Mouse (Mus musculus) ovary, postnatal 14 days (tissue): ENCODE measurements at regions not wholly inside any gene's neighbourhood (a gene's known extent, or its start where the extent isn't known, plus 50 kb on each side); places are given as distances from the start of the nearest gene placed in this dataset.

Experiments used
- DNase-seq: peaks from one replicate; pipeline ENCODE4 v3.0.0; 2022; ENCODE audit warnings: low spot score

- no peak for DNase-seq
Measured at GRCm38 (mm10) chr5:102287131-102287530, 194.1 kb upstream of the Arhgap24 start.

DNA sequence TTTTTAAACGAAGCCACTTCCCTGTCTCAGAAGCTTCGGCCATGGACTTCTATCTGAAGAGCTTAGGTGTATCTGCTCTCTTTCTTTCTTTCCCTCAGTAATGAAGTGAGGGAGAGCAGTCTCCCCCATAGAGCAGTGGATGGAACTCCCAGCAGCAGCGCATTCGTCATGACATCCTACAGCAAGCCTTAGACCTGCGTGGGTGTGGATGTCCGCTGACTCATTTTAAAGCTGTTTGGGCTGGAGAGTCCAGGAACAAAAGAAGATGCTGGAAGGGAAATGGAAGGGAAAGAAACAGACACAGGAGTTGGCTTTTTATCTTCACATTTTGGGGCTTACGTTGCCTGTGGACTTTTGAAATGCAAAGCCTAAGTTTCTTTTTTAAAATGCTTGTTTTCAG is 190.3 kb upstream of the Arhgap24 start:
- no peak for DNase-seq

- no peak for DNase-seq
Measured at GRCm38 (mm10) chr5:102295564-102295963, 185.6 kb upstream of the Arhgap24 start.

- no peak for DNase-seq
Measured at GRCm38 (mm10) chr5:102306309-102306708, 174.9 kb upstream of the Arhgap24 start.

DNA sequence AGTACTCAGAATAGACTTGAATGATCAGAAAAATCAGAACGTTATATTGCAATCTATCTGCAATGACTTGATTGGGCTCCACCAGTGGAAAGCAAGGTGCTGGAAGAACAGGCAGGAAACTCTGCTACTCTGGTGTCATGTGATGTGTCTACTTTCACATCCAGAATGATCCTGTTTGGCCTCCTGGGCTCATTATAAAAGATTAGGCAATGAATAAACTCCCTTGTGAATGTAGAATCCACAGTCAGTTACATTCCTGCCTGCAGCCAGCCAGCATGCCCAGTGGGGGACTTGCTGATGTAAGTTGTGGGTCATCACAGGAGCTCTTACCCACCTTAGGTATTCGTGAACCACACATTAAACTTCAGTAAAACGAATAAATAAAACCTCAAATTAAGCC is 174.5 kb upstream of the Arhgap24 start:
- no peak for DNase-seq

GRCm38 (mm10) chr5:102311570-102311969 is 169.6 kb upstream of the Arhgap24 start:
- DNase-seq = no peak

- DNase-seq = no peak
Measured at GRCm38 (mm10) chr5:102328197-102328784, 152.9 kb upstream of the Arhgap24 start.

DNA sequence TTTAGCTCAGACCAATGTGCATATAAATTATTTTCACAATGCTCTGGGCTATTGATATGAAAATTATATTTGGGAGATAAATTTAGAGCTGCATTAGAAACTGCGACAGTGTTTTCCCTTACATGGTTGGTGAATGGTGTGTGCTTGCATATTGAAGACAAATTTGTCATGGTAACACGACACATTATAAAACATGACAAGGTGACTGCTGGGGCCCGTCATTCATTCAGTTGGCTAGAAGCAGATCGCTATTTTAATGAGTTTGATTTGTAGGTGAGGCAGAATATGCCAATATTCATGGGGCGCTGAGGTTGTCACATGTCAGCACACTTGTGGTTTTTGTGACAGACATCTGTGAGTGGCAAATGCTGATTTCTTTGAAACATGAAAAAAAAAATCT is 147.3 kb upstream of the Arhgap24 start:
- no peak for DNase-seq

DNA sequence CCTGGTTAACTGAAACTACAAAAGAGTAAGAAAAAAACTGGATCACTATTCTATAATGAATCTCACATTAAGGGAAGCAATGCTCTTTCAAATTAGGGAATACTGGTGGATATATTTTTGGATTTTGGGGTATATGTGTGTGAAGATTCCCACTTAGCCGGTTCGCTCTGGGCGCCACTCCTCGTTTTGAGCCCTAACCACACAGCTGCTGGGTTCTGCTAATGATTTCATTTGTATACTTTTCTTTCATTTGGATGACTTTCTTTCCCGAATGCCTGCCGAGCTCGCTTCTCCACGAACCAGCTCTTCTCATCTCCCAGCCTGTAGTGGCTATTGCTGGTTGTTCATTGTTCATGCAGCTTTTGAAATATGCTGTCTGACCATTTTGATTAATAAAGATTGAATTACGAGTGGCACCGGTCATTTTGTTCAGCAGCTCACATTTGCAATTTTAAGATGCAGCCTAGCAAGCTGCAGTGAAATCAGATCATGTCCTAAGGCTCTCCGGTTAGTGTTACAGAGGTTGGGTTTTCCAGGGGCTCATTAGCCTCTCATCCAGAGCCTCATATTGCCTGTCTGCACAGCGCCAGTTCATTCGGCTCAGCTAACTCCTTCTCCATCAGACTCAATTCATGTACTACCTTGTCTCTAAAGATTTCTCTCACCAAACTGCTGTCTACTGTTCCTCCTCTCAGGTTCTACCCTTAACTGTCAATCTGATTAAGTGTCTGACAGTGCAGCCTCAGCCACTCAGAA is 146.6 kb upstream of the Arhgap24 start:
- no peak for DNase-seq

DNA sequence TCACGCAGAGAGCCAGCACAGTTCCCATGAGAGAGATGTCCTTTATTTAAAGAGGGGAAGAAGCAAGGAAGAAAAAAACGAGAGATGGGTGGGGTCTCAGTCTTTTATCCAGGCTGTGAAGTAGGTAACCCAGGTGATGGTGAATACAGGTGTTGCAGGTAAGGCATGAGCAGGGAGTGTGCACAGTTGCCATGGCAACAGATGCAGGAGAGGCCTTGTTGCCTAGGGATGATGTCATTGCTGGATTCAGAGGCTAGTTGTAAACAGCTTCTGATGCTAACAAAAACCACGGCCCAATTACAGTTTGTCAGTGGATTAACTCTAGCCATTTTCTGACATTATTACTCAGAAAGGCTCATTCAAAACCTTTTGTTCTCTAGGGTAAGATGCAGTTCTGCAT is 114.7 kb upstream of the Arhgap24 start:
- no peak for DNase-seq

- DNase-seq = no peak
Measured at GRCm38 (mm10) chr5:102373309-102373971, 107.8 kb upstream of the Arhgap24 start.

DNA sequence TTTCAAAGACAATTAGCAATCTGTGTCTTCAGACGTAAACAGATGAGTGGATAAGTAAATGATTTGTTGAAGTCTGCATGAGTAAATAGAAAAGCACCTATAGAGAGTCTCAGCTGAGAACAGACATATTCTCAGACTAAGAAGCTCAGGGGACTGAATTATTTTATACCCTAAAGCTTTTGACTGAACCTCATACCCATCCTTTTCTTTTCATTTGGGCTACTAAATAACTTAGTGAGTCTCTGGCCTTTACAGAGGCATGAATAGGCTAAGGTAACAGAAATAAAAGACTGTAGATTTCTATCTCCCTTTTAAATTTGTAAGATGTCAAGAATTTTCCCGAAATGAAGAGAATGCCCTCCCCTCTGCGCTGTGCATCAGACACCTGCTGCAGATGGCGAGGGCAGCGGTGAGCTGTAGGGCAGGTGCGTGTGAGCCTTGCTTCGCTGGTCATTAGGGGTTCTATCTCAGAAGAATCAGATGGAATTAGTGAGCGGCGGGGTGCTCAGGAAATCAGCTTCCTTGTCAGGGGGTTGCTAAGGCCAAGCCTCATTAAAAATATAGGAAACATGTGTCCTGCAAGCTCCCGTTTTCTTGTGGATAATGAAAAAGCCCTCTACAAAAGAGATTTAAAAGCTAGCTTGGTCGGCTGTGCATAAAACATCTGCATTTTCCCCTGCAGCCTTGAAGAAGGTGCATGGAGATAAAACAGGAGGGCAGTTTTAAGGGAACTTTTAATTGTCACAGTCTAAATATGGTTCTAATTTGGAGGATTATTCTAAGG is 107.0 kb upstream of the Arhgap24 start:
- no peak for DNase-seq

DNA sequence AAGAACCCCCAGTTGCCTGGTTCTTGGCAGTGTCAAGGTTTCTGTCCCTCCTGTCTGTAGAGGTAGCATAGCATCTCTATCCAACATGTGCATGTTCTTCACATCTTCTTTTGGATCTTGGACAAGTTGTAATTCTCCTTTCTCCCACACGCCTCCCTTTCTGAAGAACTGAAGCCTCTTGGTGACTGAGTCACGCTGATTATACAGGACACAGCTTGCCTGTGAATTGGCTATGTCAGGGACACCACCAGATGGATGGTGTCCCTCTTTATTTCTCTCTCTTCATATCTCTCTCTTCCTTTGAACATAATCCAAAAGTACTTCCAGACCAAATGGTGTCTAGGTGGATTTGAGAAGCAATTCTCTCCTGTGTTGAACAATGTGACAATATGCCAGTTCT is 105.9 kb upstream of the Arhgap24 start:
- DNase-seq = no peak

- DNase-seq = no peak
Measured at GRCm38 (mm10) chr5:102393941-102394340, 87.2 kb upstream of the Arhgap24 start.

GRCm38 (mm10) chr5:102395608-102396146 is 85.5 kb upstream of the Arhgap24 start:
- no peak for DNase-seq

DNA sequence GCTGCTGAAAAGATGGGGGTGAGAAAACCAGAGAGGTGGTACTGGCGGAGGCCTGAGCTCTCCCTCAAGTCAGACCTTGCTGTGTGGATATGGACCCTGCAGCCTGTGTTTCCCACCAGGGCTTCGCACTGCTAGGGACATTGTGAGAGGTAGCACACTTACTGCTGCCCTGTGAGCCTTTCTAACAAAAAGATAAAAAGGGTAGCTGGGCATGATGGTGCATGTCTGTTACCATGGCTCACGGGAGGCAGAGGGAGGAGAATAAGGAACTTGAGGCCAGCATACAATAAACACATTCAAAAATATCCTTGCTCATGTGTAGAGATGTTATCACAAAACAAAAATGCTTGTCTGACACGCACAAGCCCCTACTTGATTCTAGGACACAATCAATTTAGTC is 82.2 kb upstream of the Arhgap24 start:
- no peak for DNase-seq

DNA sequence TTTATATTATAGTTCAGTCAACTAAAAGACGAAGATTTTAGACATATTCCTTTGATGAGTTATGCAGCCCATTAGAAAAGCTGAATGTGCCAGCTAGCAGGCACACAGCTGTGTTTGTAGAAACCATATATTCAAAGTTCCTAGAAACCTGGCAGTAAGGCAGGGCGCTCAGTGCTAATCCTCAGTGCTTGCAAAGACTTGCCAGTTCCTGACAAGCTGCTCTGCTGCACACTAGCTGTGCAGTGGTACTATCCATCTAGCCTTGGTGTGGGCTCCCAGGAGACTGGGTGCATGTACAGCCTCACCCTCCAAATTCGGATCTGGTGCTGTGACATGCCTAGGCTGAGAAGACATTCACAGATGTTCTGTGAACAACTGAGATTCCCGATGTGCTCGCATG is 63.5 kb upstream of the Arhgap24 start:
- no peak for DNase-seq

GRCm38 (mm10) chr5:102419089-102419488 is 62.1 kb upstream of the Arhgap24 start:
- DNase-seq = no peak

DNA sequence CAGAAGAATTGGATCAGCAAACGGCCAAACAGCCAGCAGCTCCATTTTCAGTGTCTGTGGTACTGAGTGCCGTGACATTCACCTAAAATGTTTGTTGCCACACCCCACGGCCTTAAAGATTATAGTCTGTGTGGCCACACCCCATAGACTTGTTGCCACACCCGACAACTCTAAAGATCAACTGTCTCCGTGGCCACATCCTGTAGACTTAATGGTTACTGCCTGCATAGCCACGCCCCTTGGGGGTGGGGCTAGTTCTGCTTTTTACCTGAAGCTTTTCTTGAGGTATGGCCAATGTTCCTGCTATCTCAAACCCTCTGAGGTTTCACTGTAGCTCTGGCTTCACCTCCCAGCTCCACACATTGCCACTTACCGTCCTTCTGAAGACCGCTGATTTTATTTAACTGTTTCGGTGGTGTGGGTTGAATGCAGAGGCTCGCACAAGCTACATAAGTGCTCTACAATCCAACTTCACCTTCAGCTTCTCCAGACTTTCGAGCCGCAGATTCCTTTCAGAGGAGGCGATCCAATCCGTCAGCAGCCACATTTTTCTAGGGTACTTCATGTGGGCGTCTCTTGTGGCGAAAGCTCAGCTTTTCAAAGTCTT is 56.5 kb upstream of the Arhgap24 start:
- no peak for DNase-seq

GRCm38 (mm10) chr5:102428310-102428709 is 52.9 kb upstream of the Arhgap24 start:
- no peak for DNase-seq
